Mouse (Mus musculus): ENCODE results near the gene Mtmr4. TPM values are rescaled to one million over a fixed set of nuclear protein-coding genes. Genes with fewer than 3 reads are reported as not detected.

The Mtmr4 gene
- 4.2 and 5.5 TPM in 2 replicates for polyA plus RNA-seq (2015; fragmentation: Nextera tagmentation; extraction: Ambion mirVana)

DNA sequence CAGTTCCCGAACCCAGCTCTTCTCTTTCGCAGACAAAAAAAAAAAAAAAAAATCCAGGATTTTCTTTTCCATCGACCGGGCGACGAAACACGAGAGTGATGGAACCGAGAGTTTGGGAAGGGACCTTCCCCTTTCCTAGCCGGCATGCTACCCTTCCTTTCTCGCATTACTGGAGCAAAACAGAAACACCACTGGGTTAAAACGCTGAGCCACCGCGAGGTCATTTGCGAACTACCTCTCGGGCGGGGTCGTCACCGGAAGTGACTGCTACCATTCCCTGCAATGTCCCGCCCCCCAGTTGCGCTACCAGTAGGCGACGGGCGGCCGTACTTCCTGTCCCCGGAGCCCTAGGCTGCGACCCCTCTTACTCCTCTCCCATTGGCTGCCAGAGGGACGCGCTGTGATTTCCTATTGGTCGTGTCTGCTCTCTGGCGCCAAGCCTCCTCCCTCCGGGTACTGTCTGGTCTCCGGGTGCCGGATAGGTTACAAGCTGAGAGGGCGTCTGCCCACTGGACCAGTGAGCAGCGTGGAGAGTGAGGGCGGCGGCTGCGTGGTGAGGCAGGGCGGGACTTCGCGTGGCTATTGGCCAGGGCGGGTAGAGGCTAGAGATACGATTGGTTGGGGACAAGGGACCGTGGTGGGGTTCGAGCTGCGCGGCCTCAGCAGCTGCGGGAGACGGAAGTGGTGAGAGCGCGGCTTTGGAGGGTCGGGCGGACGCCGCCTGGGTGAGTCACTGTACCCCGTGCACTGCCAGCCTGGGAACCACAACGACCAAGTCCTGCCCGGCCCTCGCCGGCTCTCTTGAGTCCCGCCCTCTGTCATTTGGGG lies at the start of gene Mtmr4:
Gene Mtmr4, plus strand, starts transcription at position 637 of the 828 bp plus-strand sequence.

DNA sequence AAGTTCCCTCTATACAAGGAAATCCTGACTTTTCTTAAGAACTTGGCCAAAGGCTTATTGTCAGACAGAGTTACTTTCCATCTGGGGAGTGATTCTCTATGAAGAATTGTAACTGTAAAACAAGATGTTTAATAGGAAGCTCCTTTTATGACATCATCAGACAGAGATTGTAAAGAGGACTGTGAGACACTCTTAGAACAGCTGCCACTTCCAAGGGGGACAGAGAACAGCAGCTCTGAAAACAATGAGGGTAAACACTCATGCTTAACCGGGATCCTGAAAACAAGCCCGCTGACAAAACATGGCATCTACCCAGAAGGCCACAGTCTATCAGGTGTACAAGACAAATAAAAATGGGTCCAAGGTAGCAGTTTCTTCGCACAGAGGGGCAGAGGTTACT lies 25.5 kb upstream of the Mtmr4 start, which contains the start of gene Gm11492:
Gene Gm11492, plus strand, starts transcription at position 153 of the 400 bp plus-strand sequence.

DNA sequence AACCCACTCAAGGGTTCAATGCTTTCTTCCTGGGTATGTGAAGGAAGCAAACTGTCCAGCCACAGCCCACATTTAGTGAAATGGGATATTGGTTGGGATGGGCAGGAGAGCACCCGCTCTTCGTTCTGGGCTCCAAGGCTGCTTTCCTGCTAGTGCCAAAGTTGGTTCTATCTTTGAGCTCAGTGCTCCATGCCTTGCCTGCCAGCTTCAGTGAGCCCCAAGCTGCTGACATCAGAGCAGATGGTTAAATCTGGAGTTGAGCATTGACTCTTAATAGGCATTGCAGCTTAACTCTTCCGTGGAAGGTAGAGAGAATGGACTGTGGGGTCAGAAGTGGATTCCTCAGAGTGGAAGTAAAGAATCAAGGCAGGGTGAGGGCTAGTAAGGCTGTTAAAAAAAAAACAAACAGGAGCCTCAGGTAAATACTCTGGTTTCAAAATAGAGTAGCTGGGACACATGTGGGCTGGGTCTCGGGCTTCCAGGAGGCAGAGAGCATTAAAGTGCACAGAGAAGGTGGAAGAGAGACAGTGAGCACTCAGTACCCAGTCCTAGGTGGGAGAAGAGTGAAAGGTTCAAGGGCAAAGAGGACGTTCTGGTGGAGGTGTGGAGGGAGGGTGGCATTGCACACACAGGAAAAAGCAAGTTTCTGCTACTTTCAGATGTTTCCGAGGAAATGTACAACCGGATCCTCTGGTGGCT lies 23.6 kb upstream of the Mtmr4 start, which contains the start of gene Sept4:
Gene Sept4, plus strand, starts transcription at position 649 of the 699 bp plus-strand sequence.

DNA sequence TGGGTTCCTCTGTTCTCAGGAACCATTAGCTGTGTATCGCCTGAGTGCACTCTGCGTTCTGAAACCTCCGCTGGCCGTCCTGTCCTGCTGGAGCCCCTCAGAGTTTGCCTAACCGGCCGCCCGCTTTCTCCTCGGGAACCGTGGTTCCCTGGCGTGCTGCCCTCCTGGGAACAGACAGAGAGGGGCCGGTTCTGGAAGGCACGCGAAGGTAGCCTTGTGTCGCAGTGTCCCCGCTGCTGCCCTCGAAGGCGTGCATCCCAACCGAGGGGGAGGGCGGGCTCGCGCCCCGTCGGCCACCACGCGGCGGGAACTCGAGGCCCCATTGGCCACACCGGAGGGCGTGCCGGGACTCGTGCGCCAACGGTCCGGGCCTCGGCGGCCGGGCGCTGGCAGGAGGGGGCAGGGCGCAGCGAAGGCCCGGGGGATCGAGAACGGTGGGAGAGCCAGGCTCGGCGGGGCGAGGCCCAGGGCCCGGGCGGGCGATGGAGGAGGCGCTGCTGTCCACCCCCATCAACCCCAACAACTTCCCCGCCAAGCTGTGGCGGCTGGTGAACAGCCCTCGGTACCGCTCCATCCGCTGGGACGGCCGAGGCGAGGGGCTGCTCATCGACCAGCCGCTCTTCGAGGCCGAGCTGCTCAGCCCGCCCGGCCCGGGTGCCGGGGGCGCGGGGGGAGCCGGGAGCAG lies 25.0 kb downstream of the Mtmr4 start, which contains the start of gene Hsf5:
Gene Hsf5, plus strand, starts transcription at position 375 of the 685 bp plus-strand sequence.

DNA sequence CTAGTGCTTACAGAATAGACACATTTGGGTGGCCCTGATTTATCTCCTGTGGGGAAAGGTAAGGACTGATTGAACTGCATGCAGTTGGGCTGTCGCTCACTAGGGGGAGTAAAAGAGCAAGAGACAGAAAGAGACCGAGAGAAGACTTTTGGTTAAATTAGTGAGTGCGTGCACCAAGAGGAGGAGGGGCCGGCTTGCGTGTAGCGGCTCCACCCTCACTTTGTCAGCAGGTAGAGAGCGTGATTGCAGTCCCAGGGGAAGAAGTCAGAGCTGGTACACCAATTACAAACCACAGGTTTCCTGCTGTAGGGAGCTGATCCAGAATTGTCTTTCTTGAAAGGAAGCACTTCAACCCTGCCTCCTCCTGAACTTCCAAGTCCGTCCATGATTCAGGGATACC lies 70.4 kb downstream of the Mtmr4 start, which contains the start of gene Rnf43:
Gene Rnf43, plus strand, starts transcription at position 316 of the 400 bp plus-strand sequence.

Other genes starting within 250 kb of the Mtmr4 start
- gene Ppm1e, start 233.1 kb upstream of the Mtmr4 start, polyA plus RNA-seq (2015; fragmentation: Nextera tagmentation; extraction: Ambion mirVana), result 0.58 TPM in 2 replicates
- gene Rad51c, start 187.2 kb upstream of the Mtmr4 start, polyA plus RNA-seq (2015; fragmentation: Nextera tagmentation; extraction: Ambion mirVana), result 2.2 and 2.5 TPM in 2 replicates
- 2.3 and 2.9 TPM in 2 replicates for gene Tex14, start 187.1 kb upstream of the Mtmr4 start, polyA plus RNA-seq (2015; fragmentation: Nextera tagmentation; extraction: Ambion mirVana)
- gene Gm11492, start 25.5 kb upstream of the Mtmr4 start, polyA plus RNA-seq (2015; fragmentation: Nextera tagmentation; extraction: Ambion mirVana), result not detected in 2 replicates
- gene Sept4, start 23.3 kb upstream of the Mtmr4 start, polyA plus RNA-seq (2015; fragmentation: Nextera tagmentation; extraction: Ambion mirVana), result 98.0 and 104 TPM in 2 replicates
- gene Hsf5, start 25.0 kb downstream of the Mtmr4 start, polyA plus RNA-seq (2015; fragmentation: Nextera tagmentation; extraction: Ambion mirVana), result 0.06 TPM in 1 of 2 replicates, not detected in the other
- gene Rnf43, start 70.6 kb downstream of the Mtmr4 start, polyA plus RNA-seq (2015; fragmentation: Nextera tagmentation; extraction: Ambion mirVana), result 0.22 and 0.78 TPM in 2 replicates
- gene Supt4a, start 145.4 kb downstream of the Mtmr4 start, polyA plus RNA-seq (2015; fragmentation: Nextera tagmentation; extraction: Ambion mirVana), result 95.1 and 107 TPM in 2 replicates
- gene Tspoap1, start 168.4 kb downstream of the Mtmr4 start, polyA plus RNA-seq (2015; fragmentation: Nextera tagmentation; extraction: Ambion mirVana), result 0.19 TPM in 2 replicates
- 0.12 and 0.21 TPM in 2 replicates for gene Mpo, start 201.4 kb downstream of the Mtmr4 start, polyA plus RNA-seq (2015; fragmentation: Nextera tagmentation; extraction: Ambion mirVana)
- 0.05 TPM in 1 of 2 replicates, not detected in the other for gene Lpo, start 236.1 kb downstream of the Mtmr4 start, polyA plus RNA-seq (2015; fragmentation: Nextera tagmentation; extraction: Ambion mirVana)